Comparison of ENCODE assay signal across 36 mouse cellular contexts in the genomic region with DNA sequence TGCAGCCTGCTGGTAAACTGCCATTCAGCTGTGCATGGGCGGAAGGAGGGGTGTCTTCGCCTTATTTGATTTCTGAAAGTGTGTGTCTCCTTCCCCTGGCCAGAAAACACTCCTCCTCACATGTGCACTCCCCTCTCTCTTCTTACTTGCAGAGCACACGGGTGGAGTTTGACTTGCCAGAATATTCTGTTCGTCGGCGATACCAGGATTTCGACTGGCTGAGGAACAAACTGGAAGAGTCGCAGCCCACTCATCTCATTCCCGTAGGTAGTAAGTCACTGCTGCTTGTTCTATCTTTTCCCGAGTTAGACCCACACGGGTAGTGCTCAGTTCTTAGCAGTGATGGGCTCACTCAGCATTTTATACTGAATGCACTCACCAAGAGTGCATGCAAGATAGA. TPM values are rescaled to one million over a fixed set of nuclear protein-coding genes. Genes with fewer than 3 reads are reported as not detected.
A peak's percentile ranks its signal among the peaks of the same experiment; 100 is the strongest.
DNase-seq lines count a peak whose midpoint lies in the region; ATAC-seq and TF ChIP-seq lines count a peak whose summit lies in the region.
"Had no signal": no experiment of that assay in that cellular context is flagged by ENCODE, and none has a peak within 500 bp of the region (broad histone marks: within the 10 kb centered on the region; RNA-seq: fewer than 3 reads in every experiment).

No protein-coding gene starts in this region.

- H3K9me3 ChIP-seq in neural tube, embryonic 13.5 days: no peaks in the 10 kb centered on the region
- H3K9me3 ChIP-seq in neural tube, embryonic 15.5 days (replicated peaks): no peaks in the 10 kb centered on the region
- H3K9me3 ChIP-seq in forebrain, embryonic 10.5 days: no peaks in the 10 kb centered on the region
- H3K9me3 ChIP-seq: embryonic facial prominence, embryonic 13.5 days; forebrain, embryonic 12.5 days; hindbrain, embryonic 12.5 days; liver, embryonic 12.5 days; megakaryocyte, embryonic 14.5 days; midbrain, embryonic 13.5 days had no signal

- H3K36me3 ChIP-seq in neural tube, embryonic 13.5 days: 0 out of 2 replicates have a peak, but pooled peaks cover 7% of the 10 kb centered on the region
- no peaks in the 10 kb centered on the region for H3K36me3 ChIP-seq in neural tube, embryonic 15.5 days
- H3K36me3 ChIP-seq in forebrain, embryonic 10.5 days (replicated peaks): 0 out of 2 replicates have a peak, but pooled peaks cover 3% of the 10 kb centered on the region
- H3K36me3 ChIP-seq: embryonic facial prominence, embryonic 13.5 days; forebrain, embryonic 12.5 days; hindbrain, embryonic 12.5 days; liver, embryonic 12.5 days; midbrain, embryonic 13.5 days had no signal

- no peak overlapping the region for H3K27ac ChIP-seq in neural tube, embryonic 13.5 days (replicated peaks)
- H3K27ac ChIP-seq in neural tube, embryonic 15.5 days (replicated peaks): no peak overlapping the region
- no peak overlapping the region for H3K27ac ChIP-seq in left cerebral cortex, adult 2 months
- no peak overlapping the region for H3K27ac ChIP-seq in forebrain, embryonic 10.5 days
- H3K27ac ChIP-seq: forebrain, embryonic 12.5 days; hindbrain, embryonic 12.5 days; hindbrain, postnatal 0 days; liver, embryonic 12.5 days; midbrain, embryonic 13.5 days had no signal

- WGBS in neural tube, embryonic 13.5 days: 88% methylated on average over 11 of the region's 11 CpGs
- 86% methylated on average over 11 of the region's 11 CpGs for WGBS in neural tube, embryonic 15.5 days
- WGBS in forebrain, embryonic 10.5 days: 87% methylated on average over 11 of the region's 11 CpGs

- no peak overlapping the region for H3K4me2 ChIP-seq in neural tube, embryonic 13.5 days
- H3K4me2 ChIP-seq in neural tube, embryonic 15.5 days: no peak overlapping the region
- H3K4me2 ChIP-seq: embryonic facial prominence, embryonic 13.5 days; forebrain, embryonic 12.5 days; heart, embryonic 11.5 days; hindbrain, embryonic 12.5 days; liver, embryonic 12.5 days; midbrain, embryonic 13.5 days had no signal

- H3K4me3 ChIP-seq in neural tube, embryonic 13.5 days: no peak overlapping the region
- no peak overlapping the region for H3K4me3 ChIP-seq in neural tube, embryonic 15.5 days (replicated peaks)
- no peak overlapping the region for H3K4me3 ChIP-seq in left cerebral cortex, adult 2 months
- H3K4me3 ChIP-seq in forebrain, embryonic 10.5 days: no peak overlapping the region
- H3K4me3 ChIP-seq: embryonic facial prominence, embryonic 13.5 days; forebrain, embryonic 12.5 days; hindbrain, embryonic 12.5 days; liver, embryonic 12.5 days; megakaryocyte, embryonic 14.5 days; midbrain, embryonic 13.5 days had no signal

- H3K4me1 ChIP-seq in neural tube, embryonic 13.5 days (replicated peaks): no peaks in the 10 kb centered on the region
- 0 out of 2 replicates have a peak, but pooled peaks cover 3% of the 10 kb centered on the region for H3K4me1 ChIP-seq in neural tube, embryonic 15.5 days
- H3K4me1 ChIP-seq in forebrain, embryonic 10.5 days: peaks cover 2% of the 10 kb centered on the region
- H3K4me1 ChIP-seq: hindbrain, embryonic 12.5 days; midbrain, embryonic 13.5 days had no signal

- H3K27me3 ChIP-seq in neural tube, embryonic 13.5 days: no peaks in the 10 kb centered on the region
- no peaks in the 10 kb centered on the region for H3K27me3 ChIP-seq in neural tube, embryonic 15.5 days (replicated peaks)
- no peaks in the 10 kb centered on the region for H3K27me3 ChIP-seq in forebrain, embryonic 10.5 days (ENCODE audit: poor library complexity, severe bottlenecking)
- H3K27me3 ChIP-seq: embryonic facial prominence, embryonic 13.5 days; forebrain, embryonic 12.5 days; hindbrain, embryonic 12.5 days; liver, embryonic 12.5 days; megakaryocyte, embryonic 14.5 days; midbrain, embryonic 13.5 days had no signal

- DNase-seq in frontal cortex, postnatal 36 days (ENCODE audit: low spot score in 2 of 2): peak; percentile 51 to 63
- DNase-seq in frontal cortex, postnatal 25 days (ENCODE audit: low spot score in 2 of 2): no peak
- DNase-seq in left cerebral cortex, adult 2 months (ENCODE audit: extremely low spot score in 1 of 2, low spot score in 2 of 2): peak; percentile 42 to 47
- DNase-seq in right cerebral cortex, postnatal 25 days: peak; percentile 43
- no peak for DNase-seq in forebrain, embryonic 10.5 days (ENCODE audit: extremely low spot score, low spot score)
- DNase-seq: adrenal gland, postnatal 14 days; cerebellum, adult 18-20 months; cerebellum, postnatal 10 days; forebrain, postnatal 0 days; gastrocnemius, postnatal 14 days; heart, adult 18-20 months; heart, postnatal 36 days; kidney, postnatal 14 days; liver, postnatal 0 days; lung, postnatal 36 days; retina, postnatal 1 day; spleen, adult 18-20 months; thymus, postnatal 4 days had no signal

- intact Hi-C loops in left cerebral cortex, adult 2 months (cut with DNase I): loop anchor here (2.0 kb wide), 1 partner anchor 63 kb away; a partner anchor contains a TSS

- 0 out of 2 replicates have a peak overlapping the region, but pooled peaks have one; percentile 5 for H3K9ac ChIP-seq in neural tube, embryonic 13.5 days
- H3K9ac ChIP-seq in neural tube, embryonic 15.5 days (replicated peaks): no peak overlapping the region
- H3K9ac ChIP-seq: embryonic facial prominence, embryonic 13.5 days; forebrain, embryonic 12.5 days; forebrain, postnatal 0 days; hindbrain, embryonic 12.5 days; liver, embryonic 12.5 days; liver, postnatal 0 days; midbrain, embryonic 13.5 days had no signal

- TF ChIP-seq CTCF in left cerebral cortex, adult 2 months (IDR thresholded peaks at IDR 0.05): no peak

- no peak for ATAC-seq in neural tube, embryonic 13.5 days (ENCODE audit: low read depth)
- ATAC-seq in neural tube, embryonic 15.5 days (ENCODE audit: low FRiP score): no peak
- ATAC-seq in granulocyte monocyte progenitor cell, adult 5-6 weeks (replicated peaks; ENCODE audit: poor library complexity, severe bottlenecking): no peak
- ATAC-seq: forebrain, postnatal 0 days; hindbrain, postnatal 0 days; intestine, embryonic 16.5 days; liver, embryonic 12.5 days; liver, postnatal 0 days; midbrain, embryonic 13.5 days had no signal

RNA-seq across cellular contexts. Expression of a gene that starts 46.8 kb away (rescaled TPM):
- polyA plus RNA-seq in neural tube, embryonic 13.5 days (2015; fragmentation: Nextera tagmentation; extraction: Ambion mirVana): not detected in 2 replicates
- polyA plus RNA-seq in neural tube, embryonic 15.5 days (2015; fragmentation: Nextera tagmentation; extraction: Ambion mirVana): 0.09 and 21.1 TPM in 2 replicates
- total RNA-seq in left cerebral cortex, adult 2 months (2021): not detected
- not detected in 2 replicates for total RNA-seq in granulocyte monocyte progenitor cell, adult 5-6 weeks (2014; fragmentation: Nextera tagmentation)
- not detected in 2 replicates for total RNA-seq in granulocyte monocyte progenitor cell, adult 5-6 weeks (2017)
- polyA plus RNA-seq in forebrain, embryonic 10.5 days (2016; fragmentation: Nextera tagmentation; extraction: Ambion mirVana): not detected in 2 replicates
- total RNA-seq: adrenal gland, postnatal 14 days; common myeloid progenitor, adult 5-6 weeks; forebrain, postnatal 0 days; gastrocnemius, postnatal 14 days; hindbrain, postnatal 0 days; layer of hippocampus, postnatal 14 days; left cerebral cortex, postnatal 25 days; MEL had no signal
- polyA plus RNA-seq: brain, embryonic 14.5 days; forebrain, embryonic 12.5 days; intestine, embryonic 16.5 days; kidney, embryonic 14.5 days; liver, embryonic 12.5 days; liver, postnatal 0 days; midbrain, embryonic 13.5 days had no signal

Comparison
In these comparisons a context has a peak if more than half of its experiments do, and no peak if none do; other contexts are left out.
1. DNase-seq: peak in frontal cortex, postnatal 36 days (2 of 2), left cerebral cortex, adult 2 months (2 of 2) and right cerebral cortex, postnatal 25 days (single experiment); none in frontal cortex, postnatal 25 days (0 of 2) and forebrain, embryonic 10.5 days (single experiment).